Mouse (Mus musculus): Measurements from ENCODE around the gene Mef2b. TPM values are rescaled to one million over a fixed set of nuclear protein-coding genes. Genes with fewer than 3 reads are reported as not detected.

The Mef2b gene
- polyA plus RNA-seq, 1 experiment from 2014 or later = 0.11 TPM

DNA sequence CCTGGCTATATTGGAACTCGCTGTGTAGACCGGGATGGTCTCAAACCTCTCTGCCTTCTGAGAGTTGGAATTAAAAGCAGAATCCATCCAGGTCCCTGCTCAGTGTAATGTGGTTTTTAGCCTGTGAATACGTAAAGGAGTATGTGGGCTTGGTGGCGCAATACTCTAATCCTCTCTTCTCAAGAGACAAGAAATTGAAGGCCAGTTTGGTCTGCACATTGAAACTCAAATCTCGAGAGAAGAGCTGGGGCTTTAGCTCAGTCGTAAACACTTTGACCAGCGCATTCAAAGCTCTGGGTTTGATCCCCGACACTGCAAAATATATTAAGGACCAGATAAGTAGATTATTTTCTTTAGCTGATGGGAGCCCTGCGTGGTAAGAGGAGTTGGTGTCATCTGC is 470 bp downstream of the Mef2b start:
- Histone ChIP-seq H3K27ac (ENCODE audit: low read depth) (peak overlapping the region; percentile 86), H3K4me3 (ENCODE audit: low read depth, low read length) (peak overlapping the region; percentile 80), H3K9ac (replicated peaks) (peak overlapping the region; percentile 77), H3K36me3 (replicated peaks; ENCODE audit: insufficient read depth, low read length) (peaks cover 16% of the 10 kb centered on the region), H3K27me3 (ENCODE audit: insufficient read depth, low read length) (no peaks in the 10 kb centered on the region), H3K9me3 (ENCODE audit: low read length) (no peaks in the 10 kb centered on the region), H3K4me2 (ENCODE audit: low read depth, low read length) (peak overlapping the region; percentile 78), H3K4me1 (ENCODE audit: insufficient read depth) (peaks cover 21% of the 10 kb centered on the region)
- WGBS (ENCODE audit: insufficient replicate concordance) = 6% methylated on average over 9 of the region's 9 CpGs
- TF ChIP-seq EP300 (IDR thresholded peaks at IDR 0.05; ENCODE audit: low read depth) (no peak), CTCF (IDR thresholded peaks at IDR 0.05; ENCODE audit: low read depth) (no peak)
- ATAC-seq (no peak), DNase-seq (no peak)

DNA sequence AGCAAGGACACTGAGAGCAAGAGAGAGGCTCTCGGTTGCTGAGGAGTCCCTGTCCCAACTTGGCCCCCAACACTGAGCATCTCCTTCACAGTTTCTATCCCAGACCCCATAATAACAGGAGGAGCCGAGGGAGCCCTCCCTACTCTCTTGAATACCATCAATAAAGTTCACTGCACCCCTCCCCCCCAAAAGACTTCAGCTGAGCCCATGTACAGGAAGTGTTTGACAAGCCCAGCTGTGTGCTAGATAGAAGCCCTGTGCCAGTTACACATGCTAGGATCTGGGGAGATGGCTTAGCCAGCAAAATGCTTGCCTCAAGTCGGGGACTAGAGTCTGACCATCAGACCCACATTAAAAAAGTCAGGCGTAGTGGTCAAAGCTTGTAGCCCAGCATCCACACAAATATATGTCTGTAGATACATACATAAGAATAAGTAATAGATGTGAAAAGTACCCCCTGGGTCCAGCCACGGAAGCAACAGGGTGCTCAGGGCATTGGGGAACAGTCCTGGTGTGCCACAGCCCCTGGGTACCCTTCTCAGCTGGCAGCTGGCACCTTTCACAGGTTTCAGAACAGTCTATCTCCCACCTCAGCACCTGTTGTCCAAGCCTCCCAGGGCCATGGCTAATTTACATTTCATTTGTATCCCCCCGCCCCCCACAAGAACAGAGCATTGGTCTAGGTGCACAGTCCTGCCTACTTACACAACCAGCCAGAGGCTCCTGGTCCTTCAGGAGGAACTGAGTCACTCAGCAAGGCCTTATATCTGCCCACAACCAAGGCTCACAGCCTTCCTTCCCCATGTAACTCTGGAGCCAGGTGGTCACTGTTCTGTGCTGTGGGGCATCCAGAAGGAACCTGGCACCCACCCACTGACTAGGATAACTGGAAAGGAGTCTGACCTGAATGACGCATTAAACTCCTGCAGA is 8.4 kb downstream of the Mef2b start:
- no peak overlapping the region for H3K4me2 ChIP-seq (ENCODE audit: low read depth, low read length)
- ATAC-seq (no peak), DNase-seq (no peak)
- no peaks in the 10 kb centered on the region for H3K27me3 ChIP-seq (ENCODE audit: insufficient read depth, low read length)
- WGBS (ENCODE audit: insufficient replicate concordance) = 61% methylated on average over 7 of the region's 7 CpGs
- peaks cover 20% of the 10 kb centered on the region for H3K36me3 ChIP-seq (replicated peaks; ENCODE audit: insufficient read depth, low read length)
- no peak overlapping the region for H3K4me3 ChIP-seq (ENCODE audit: low read depth, low read length)
- peaks cover 5% of the 10 kb centered on the region for H3K4me1 ChIP-seq (ENCODE audit: insufficient read depth)
- H3K9ac ChIP-seq (replicated peaks) = no peak overlapping the region
- H3K27ac ChIP-seq (ENCODE audit: low read depth) = no peak overlapping the region
- TF ChIP-seq CTCF (IDR thresholded peaks at IDR 0.05; ENCODE audit: low read depth) (no peak), EP300 (IDR thresholded peaks at IDR 0.05; ENCODE audit: low read depth) (no peak)
- no peaks in the 10 kb centered on the region for H3K9me3 ChIP-seq (ENCODE audit: low read length)

- H3K4me1 ChIP-seq (ENCODE audit: insufficient read depth) = peaks cover 5% of the 10 kb centered on the region
- WGBS (ENCODE audit: insufficient replicate concordance) = 25% methylated on average over 13 of the region's 13 CpGs
- ATAC-seq = peak; percentile 73
- peaks cover 12% of the 10 kb centered on the region for H3K36me3 ChIP-seq (replicated peaks; ENCODE audit: insufficient read depth, low read length)
- peak; percentile 61 for DNase-seq
- no peak overlapping the region for H3K9ac ChIP-seq (replicated peaks)
- H3K9me3 ChIP-seq (ENCODE audit: low read length) = no peaks in the 10 kb centered on the region
- H3K4me3 ChIP-seq (ENCODE audit: low read depth, low read length) = no peak overlapping the region
- no peak for TF ChIP-seq CTCF (IDR thresholded peaks at IDR 0.05; ENCODE audit: low read depth)
- TF ChIP-seq EP300 (IDR thresholded peaks at IDR 0.05; ENCODE audit: low read depth) = no peak
- H3K27ac ChIP-seq (ENCODE audit: low read depth) = no peak overlapping the region
- H3K4me2 ChIP-seq (ENCODE audit: low read depth, low read length) = peak overlapping the region; percentile 39; the same call in 1 of the 2 replicates
- no peaks in the 10 kb centered on the region for H3K27me3 ChIP-seq (ENCODE audit: insufficient read depth, low read length)
Measured at GRCm38 (mm10) chr8:70150158-70150557, 10.6 kb downstream of the Mef2b start.

DNA sequence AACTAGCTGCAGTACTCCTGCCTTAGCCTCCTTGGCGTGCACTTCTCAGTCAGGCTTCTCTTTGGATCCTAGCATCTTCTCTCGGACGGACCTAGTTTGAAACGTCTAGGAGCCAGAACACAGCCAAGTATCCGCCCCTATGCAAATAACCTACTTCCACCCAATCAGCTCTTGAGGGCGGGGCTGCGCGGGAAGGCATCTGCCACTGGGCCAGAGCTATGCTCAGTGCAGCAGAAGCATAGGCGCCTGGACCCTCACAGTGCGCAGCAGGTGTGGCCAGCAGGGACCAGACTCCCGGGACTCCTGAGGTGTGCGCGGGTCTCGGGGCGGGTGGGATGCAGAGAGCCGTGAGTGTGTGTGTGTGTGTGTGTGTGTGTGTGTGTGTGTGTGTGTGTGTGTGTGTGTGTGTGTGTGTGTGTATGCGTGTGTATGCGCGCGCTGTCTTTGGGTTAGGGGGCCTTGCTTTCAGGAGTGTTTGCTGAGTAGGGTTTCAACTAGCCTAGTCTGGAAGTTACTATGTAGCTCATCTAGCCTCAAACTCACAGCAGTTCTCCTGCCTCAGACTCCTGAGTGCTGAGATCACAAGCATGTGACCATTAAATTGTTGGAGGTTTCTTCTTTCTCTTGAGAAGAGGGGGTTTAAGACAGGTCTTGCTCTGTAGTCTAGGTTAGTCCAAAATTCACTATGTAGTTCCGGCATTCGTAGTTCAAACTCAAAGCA is 13.2 kb downstream of the Mef2b start:
- Histone ChIP-seq H3K4me3 (ENCODE audit: low read depth, low read length) (no peak overlapping the region), H3K4me2 (ENCODE audit: low read depth, low read length) (peak overlapping the region; percentile 37), H3K27ac (ENCODE audit: low read depth) (no peak overlapping the region), H3K9ac (replicated peaks) (no peak overlapping the region), H3K36me3 (replicated peaks; ENCODE audit: insufficient read depth, low read length) (no peaks in the 10 kb centered on the region), H3K9me3 (ENCODE audit: low read length) (no peaks in the 10 kb centered on the region), H3K27me3 (ENCODE audit: insufficient read depth, low read length) (no peaks in the 10 kb centered on the region), H3K4me1 (ENCODE audit: insufficient read depth) (peaks cover 7% of the 10 kb centered on the region)
- WGBS (ENCODE audit: insufficient replicate concordance) = 17% methylated on average over 21 of the region's 22 CpGs
- ATAC-seq = peak; percentile 81
- TF ChIP-seq CTCF (IDR thresholded peaks at IDR 0.05; ENCODE audit: low read depth) = no peak
- TF ChIP-seq EP300 (IDR thresholded peaks at IDR 0.05; ENCODE audit: low read depth) = no peak
- peak; percentile 84 for DNase-seq

DNA sequence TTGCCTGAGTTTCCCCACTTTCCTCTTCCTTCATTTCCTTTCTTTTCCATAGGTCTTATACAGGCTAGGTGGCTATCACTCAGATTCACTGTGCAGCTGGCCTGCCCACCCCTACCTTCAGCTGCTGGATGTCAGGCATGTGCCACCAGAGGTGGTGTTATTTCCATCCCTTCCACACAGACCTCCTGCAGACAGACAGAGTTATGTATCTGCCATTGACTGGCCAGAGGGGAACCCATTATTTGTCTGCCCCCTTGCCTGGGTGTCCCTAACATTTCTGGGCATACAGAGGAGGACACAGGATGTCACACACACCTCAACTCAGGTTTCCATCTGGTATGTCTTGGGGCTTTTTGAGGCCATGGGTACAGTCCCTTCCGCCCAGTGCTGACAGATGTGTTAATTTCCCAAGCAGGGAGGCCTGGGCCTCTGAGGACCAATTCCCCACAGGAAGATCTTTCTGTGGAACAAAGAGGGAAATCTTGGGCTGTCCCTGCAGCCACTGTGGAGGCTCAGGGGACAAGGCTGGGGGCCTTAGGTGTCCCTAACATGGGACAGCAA is 17.8 kb downstream of the Mef2b start:
- no peak overlapping the region for H3K9ac ChIP-seq (replicated peaks)
- H3K27ac ChIP-seq (ENCODE audit: low read depth) = no peak overlapping the region
- no peak overlapping the region for H3K4me3 ChIP-seq (ENCODE audit: low read depth, low read length)
- no peaks in the 10 kb centered on the region for H3K27me3 ChIP-seq (ENCODE audit: insufficient read depth, low read length)
- H3K4me2 ChIP-seq (ENCODE audit: low read depth, low read length) = no peak overlapping the region
- no peak for DNase-seq
- H3K4me1 ChIP-seq (ENCODE audit: insufficient read depth) = peaks cover 14% of the 10 kb centered on the region
- WGBS (ENCODE audit: insufficient replicate concordance) = 92% methylated on average over 1 of the region's 1 CpGs
- H3K9me3 ChIP-seq (ENCODE audit: low read length) = no peaks in the 10 kb centered on the region
- no peak for ATAC-seq
- TF ChIP-seq CTCF (IDR thresholded peaks at IDR 0.05; ENCODE audit: low read depth) = no peak
- TF ChIP-seq EP300 (IDR thresholded peaks at IDR 0.05; ENCODE audit: low read depth) = no peak
- no peaks in the 10 kb centered on the region for H3K36me3 ChIP-seq (replicated peaks; ENCODE audit: insufficient read depth, low read length)
